Mouse (Mus musculus) kidney, embryonic 16.5 days (tissue): ENCODE data around the gene Pkd2l1. TPM values are rescaled to one million over a fixed set of nuclear protein-coding genes. Genes with fewer than 3 reads are reported as not detected.
"Not testable (repeated sequence)": the region's sequence is repeated elsewhere in the genome, so short reads cannot be mapped to it uniquely, and the experiment has no call there.

ENCODE experiments used
- ATAC-seq: fragments of 200-750 bp; cut with Nextera tagmentation; 2 replicates; pipeline ENCODE4 v1.8.0; 2017; ENCODE audit warnings: moderate TSS enrichment; ENCODE audit not compliant: low FRiP score, low TSS enrichment
- H3K27ac ChIP-seq: fragments of 300-500 bp; sonication (generic); 2 replicates; pipeline ENCODE4 v1.5.1; 2014; ENCODE audit warnings: low read length
- H3K27me3 ChIP-seq: fragments of 300-500 bp; sonication (generic); 2 replicates; pipeline ENCODE4 v1.6.1; 2014; ENCODE audit warnings: low read length, control low read depth, mixed read lengths; ENCODE audit not compliant: insufficient read depth
- H3K36me3 ChIP-seq: fragments of 300-500 bp; sonication (generic); 2 replicates; pipeline ENCODE4 v1.6.1; 2014; ENCODE audit warnings: low read length, control low read depth, mixed read lengths; ENCODE audit not compliant: insufficient read depth
- H3K4me1 ChIP-seq: fragments of 300-500 bp; sonication (generic); 2 replicates; pipeline ENCODE4 v1.6.1; 2014; ENCODE audit warnings: low read length, control low read depth, mixed read lengths; ENCODE audit not compliant: insufficient read depth
- H3K4me2 ChIP-seq: fragments of 300-500 bp; sonication (generic); replicated peaks from 2 replicates; pipeline ENCODE4 v1.6.1; 2014; ENCODE audit warnings: low read depth, low read length
- H3K4me3 ChIP-seq: fragments of 300-500 bp; sonication (generic); 2 replicates; pipeline ENCODE4 v1.5.1; 2014; ENCODE audit warnings: mild to moderate bottlenecking, low read length
- H3K9ac ChIP-seq: fragments of 300-500 bp; sonication (generic); replicated peaks from 2 replicates; pipeline ENCODE4 v1.6.1; 2014; ENCODE audit warnings: low read length
- H3K9me3 ChIP-seq: fragments of 300-500 bp; sonication (generic); 2 replicates; pipeline ENCODE4 v1.6.1; 2016; ENCODE audit warnings: low read length, control low read depth
- WGBS: fragments of 180-500 bp; shearing (Covaris S2); extraction: QIAGEN DNeasy Blood & Tissue Kit; methylation state at CpG from one replicate; pipeline ENCODE4 v1.1.7; 2014; 5-methylcytosine and 5-hydroxymethylcytosine counted together
- polyA plus RNA-seq: library from polyadenylated mRNA; unstranded; fragments of >200 nt; fragmentation: Nextera tagmentation; extraction: Ambion mirVana; gene quantifications from 2 replicates; pipeline ENCODE4 v1.2.1, GENCODE M21; 2015

The Pkd2l1 gene
- polyA plus RNA-seq, 1 experiment from 2014 or later, result not detected

DNA sequence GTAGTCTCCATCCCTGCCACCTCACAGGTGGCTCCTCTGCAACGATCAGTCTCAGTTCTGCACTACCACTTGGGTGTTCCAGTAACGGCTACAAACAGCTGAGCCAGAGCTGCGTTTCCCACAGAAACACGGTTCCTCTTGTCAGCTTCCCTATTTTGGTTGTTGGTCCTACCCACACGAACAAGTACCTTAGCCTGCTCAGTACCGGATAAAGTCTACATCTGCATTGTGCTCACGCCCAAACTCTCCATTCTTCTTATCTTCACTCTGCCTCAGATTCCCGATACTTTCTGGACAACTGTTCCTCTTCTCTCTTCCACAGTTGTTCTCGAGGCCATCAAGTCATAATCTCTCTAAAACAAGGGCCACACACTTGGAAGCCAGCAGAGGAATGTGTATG, 47.9 kb downstream of the Pkd2l1 start:
- Histone ChIP-seq H3K4me3 (no peak overlapping the region), H3K27ac (no peak overlapping the region), H3K4me1 (peaks cover 12% of the 10 kb centered on the region), H3K4me2 (no peak overlapping the region), H3K9me3 (no peaks in the 10 kb centered on the region), H3K9ac (no peak overlapping the region), H3K36me3 (peaks cover 29% of the 10 kb centered on the region), H3K27me3 (no peaks in the 10 kb centered on the region)
- no peak for ATAC-seq
- 82% methylated on average over 9 of the region's 9 CpGs for WGBS

GRCm38 (mm10) chr19:44135960-44136485, 56.2 kb downstream of the Pkd2l1 start:
- Histone ChIP-seq H3K4me3 (peak overlapping the region; percentile 97), H3K27me3 (no peaks in the 10 kb centered on the region), H3K9me3 (no peaks in the 10 kb centered on the region), H3K4me2 (peak overlapping the region; percentile 67), H3K9ac (peak overlapping the region; percentile 41; the same call in 1 of the 2 replicates), H3K4me1 (peaks cover 6% of the 10 kb centered on the region), H3K27ac (0 out of 2 replicates have a peak overlapping the region, but pooled peaks have one; percentile 29), H3K36me3 (peaks cover 17% of the 10 kb centered on the region)
- 28% methylated on average over 7 of the region's 7 CpGs for WGBS
- ATAC-seq, result peak; percentile 47; the same call in 1 of the 2 replicates

DNA sequence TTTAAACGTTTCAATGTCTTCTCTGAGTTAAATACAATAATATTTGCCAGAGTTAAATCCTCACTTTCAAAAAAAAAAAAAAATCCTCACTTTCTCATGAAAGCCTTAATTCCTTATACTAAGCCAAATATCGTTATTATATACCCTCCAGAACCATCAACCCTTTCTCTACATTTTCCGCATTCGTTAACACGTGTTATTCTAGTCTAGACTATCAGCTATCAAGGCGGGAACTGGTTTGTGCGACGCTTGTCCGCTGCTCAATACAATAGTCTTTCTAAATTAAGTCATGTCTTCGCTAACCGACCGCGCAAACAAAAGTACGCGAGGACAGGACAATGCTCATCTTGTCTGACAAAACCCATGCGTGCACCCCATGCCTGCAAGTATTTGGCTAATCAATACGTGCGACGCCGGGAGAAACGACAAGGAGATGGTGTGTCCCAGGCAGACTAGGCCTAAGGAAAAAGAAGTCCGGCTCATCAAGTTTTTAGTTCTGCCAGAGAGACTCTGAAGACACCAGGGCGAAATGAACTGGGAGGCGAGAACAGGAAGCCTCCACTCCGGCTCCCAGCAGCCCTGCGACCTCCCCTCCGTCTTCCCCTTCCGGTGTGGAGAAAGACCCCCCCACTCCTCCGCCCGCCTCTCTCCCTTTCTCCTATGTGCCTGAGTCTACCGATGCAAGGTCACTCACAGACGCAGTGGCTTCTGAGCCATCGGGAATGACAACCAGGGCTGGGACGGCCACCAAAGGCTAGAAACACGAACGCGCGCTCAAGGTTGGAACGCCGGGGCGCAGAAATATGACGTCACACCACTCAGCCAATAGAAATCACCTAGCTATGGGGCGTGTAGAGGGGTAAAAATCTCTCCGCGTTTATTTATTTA, 56.9 kb downstream of the Pkd2l1 start, which contains the start of gene Cwf19l1:
Gene Cwf19l1 (minus strand): TSS at position 805 of the 888 bp plus-strand sequence.
- peak within 1 kb of the TSS; percentile 92 for H3K9ac ChIP-seq
- H3K27me3 ChIP-seq, result no peaks in the 10 kb centered on the region
- H3K4me1 ChIP-seq, result peaks cover 6% of the 10 kb centered on the region
- no peaks in the 10 kb centered on the region for H3K9me3 ChIP-seq
- H3K36me3 ChIP-seq, result peaks cover 21% of the 10 kb centered on the region
- peak; percentile 90 for ATAC-seq
- peak within 1 kb of the TSS; percentile 98 for H3K27ac ChIP-seq
- under 1% methylated on average over 45 of the region's 45 CpGs for WGBS
- peak within 1 kb of the TSS; percentile 67 for H3K4me2 ChIP-seq
- peak within 1 kb of the TSS; percentile 97 for H3K4me3 ChIP-seq

- H3K36me3 ChIP-seq, result peaks cover 21% of the 10 kb centered on the region
- peaks cover 6% of the 10 kb centered on the region for H3K4me1 ChIP-seq
- no peak for ATAC-seq
- no peak overlapping the region for H3K9ac ChIP-seq
- 90% methylated on average over 5 of the region's 5 CpGs for WGBS
- no peak overlapping the region for H3K27ac ChIP-seq
- no peak overlapping the region for H3K4me2 ChIP-seq
- H3K4me3 ChIP-seq, result no peak overlapping the region
- no peaks in the 10 kb centered on the region for H3K9me3 ChIP-seq
- no peaks in the 10 kb centered on the region for H3K27me3 ChIP-seq
Observed at GRCm38 (mm10) chr19:44132917-44133316, 59.3 kb downstream of the Pkd2l1 start.

DNA sequence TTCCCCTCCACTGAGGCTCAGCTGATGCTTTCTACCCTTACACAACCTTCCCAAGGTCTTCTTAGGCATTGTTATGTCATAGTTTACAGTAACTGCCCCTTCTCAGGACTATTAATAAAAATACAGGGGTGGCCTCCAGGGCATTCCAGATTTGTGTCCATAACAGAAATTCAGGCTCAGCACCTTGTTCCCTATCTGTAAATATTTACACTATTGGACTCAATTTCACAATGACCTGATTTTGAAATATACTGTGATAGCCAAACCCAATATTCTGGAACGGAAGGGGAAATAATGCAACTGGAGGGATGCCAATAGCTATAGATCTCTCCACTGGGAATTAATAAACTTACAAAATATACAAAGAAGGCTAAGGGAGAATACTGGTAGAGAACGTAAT, 63.7 kb downstream of the Pkd2l1 start:
- Histone ChIP-seq H3K27ac (no peak overlapping the region), H3K4me1 (no peaks in the 10 kb centered on the region), H3K9ac (no peak overlapping the region), H3K36me3 (peaks cover 50% of the 10 kb centered on the region), H3K27me3 (no peaks in the 10 kb centered on the region), H3K4me2 (no peak overlapping the region), H3K9me3 (no peaks in the 10 kb centered on the region), H3K4me3 (no peak overlapping the region)
- ATAC-seq, result no peak
- 88% methylated on average over 2 of the region's 2 CpGs for WGBS

DNA sequence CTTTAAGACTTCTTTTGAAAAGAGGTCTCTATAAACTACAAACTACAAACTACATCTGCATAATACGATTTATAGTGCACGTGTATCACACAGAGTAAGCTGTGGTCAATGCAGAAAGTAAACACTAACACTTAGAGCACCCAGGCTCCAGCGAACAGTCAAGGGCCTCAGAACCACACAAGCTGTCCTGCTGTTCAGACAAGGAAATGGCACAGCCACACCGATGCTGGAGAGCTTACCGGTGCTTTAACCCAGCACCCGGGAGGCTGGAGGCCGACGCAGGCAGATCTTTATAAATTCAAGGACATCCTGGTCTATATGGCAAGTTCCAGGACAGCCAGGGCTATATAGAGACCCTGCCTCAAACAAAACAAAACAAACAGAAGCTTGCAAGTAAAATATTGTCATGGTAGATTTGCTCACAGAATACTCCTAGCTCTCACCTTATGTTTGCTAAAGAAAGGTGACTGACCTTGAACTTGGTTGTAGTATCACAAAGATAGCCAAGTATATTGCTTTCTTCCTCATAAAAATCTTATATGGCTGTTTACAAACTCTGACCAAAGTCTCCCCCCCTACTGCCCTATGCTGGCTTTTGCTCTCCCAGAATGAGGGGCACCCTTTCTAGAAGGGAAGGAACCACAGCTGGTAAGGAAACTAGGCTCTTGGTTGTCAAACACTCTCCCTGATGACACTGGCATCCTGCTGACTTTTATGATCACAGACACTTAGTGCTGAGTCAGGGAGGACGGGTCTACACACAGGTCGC, 64.3 kb downstream of the Pkd2l1 start:
- Histone ChIP-seq H3K4me3 (no peak overlapping the region), H3K27ac (no peak overlapping the region), H3K9me3 (no peaks in the 10 kb centered on the region), H3K27me3 (no peaks in the 10 kb centered on the region), H3K4me1 (no peaks in the 10 kb centered on the region), H3K9ac (no peak overlapping the region), H3K36me3 (peaks cover 52% of the 10 kb centered on the region), H3K4me2 (no peak overlapping the region)
- no peak for ATAC-seq
- 92% methylated on average over 10 of the region's 10 CpGs for WGBS

DNA sequence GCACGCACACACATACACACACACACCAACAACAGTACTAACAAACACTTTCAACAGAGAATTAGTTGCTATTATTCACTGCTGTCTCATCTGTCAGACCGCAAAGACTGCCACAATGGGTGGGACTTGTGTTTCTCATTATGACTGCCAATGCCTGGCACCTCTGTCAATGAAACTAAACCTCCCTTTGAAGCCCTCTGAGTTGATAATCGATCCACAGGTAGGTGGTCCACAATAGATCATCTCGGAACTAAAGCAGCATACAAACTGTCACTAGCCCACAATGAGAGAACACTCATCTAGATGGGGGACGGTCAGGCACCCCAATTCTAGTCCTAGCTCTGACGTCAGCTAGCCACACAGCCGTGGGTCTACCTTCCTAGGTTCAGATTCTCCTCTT, 71.1 kb downstream of the Pkd2l1 start:
- Histone ChIP-seq H3K9ac (no peak overlapping the region), H3K4me2 (no peak overlapping the region), H3K4me1 (no peaks in the 10 kb centered on the region), H3K4me3 (no peak overlapping the region), H3K27ac (no peak overlapping the region), H3K9me3 (no peaks in the 10 kb centered on the region), H3K36me3 (peaks cover 62% of the 10 kb centered on the region), H3K27me3 (no peaks in the 10 kb centered on the region)
- no peak for ATAC-seq
- 96% methylated on average over 7 of the region's 7 CpGs for WGBS

- H3K9me3 ChIP-seq, H3K27ac ChIP-seq, ATAC-seq, H3K4me2 ChIP-seq, H3K4me3 ChIP-seq, H3K4me1 ChIP-seq, H3K27me3 ChIP-seq, H3K9ac ChIP-seq: not testable (repeated sequence)
- WGBS, result 93% methylated on average over 8 of the region's 9 CpGs
- peaks cover 62% of the 10 kb centered on the region for H3K36me3 ChIP-seq
Observed at GRCm38 (mm10) chr19:44120686-44121085, 71.6 kb downstream of the Pkd2l1 start.

DNA sequence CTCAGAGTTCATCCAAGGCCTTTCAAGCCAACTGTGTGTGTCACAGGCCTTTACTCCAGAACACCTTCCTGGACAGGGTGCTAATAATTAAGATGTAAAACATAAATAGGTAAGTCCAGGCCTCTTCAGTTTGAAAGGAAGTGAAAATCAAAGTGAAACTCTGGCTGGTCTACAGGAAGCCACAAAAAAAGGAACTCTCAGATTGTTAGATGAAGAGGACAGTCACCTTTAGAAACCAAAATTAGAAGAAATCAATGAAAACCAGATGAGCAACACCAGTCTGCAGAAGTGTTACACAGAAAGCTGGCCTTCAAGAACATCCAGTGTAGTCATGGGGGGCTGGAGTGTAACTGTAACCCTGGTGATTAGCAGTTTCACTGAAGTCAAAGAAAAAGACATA, 74.4 kb downstream of the Pkd2l1 start:
- no peaks in the 10 kb centered on the region for H3K4me1 ChIP-seq
- H3K36me3 ChIP-seq, result peaks cover 59% of the 10 kb centered on the region
- H3K4me3 ChIP-seq, result no peak overlapping the region
- no peaks in the 10 kb centered on the region for H3K9me3 ChIP-seq
- ATAC-seq, result no peak
- no peaks in the 10 kb centered on the region for H3K27me3 ChIP-seq
- no peak overlapping the region for H3K4me2 ChIP-seq
- no peak overlapping the region for H3K9ac ChIP-seq
- no peak overlapping the region for H3K27ac ChIP-seq
